Mouse (Mus musculus) cortical plate, adult 2 months (tissue): ENCODE results near the gene Tmem176b. TPM values are rescaled to one million over a fixed set of nuclear protein-coding genes. Genes with fewer than 3 reads are reported as not detected.
A peak's percentile ranks its signal among the peaks of the same experiment; 100 is the strongest.

ENCODE experiments used
- H3K27ac ChIP-seq: fragments of 200-500 bp; 2 replicates; pipeline ENCODE4 v1.5.1; 2012; ENCODE audit warnings: low read length, control low read depth, inconsistent platforms; ENCODE audit not compliant: insufficient read depth
- H3K4me1 ChIP-seq: fragments of 200-500 bp; 2 replicates; pipeline ENCODE4 v1.6.1; 2011; ENCODE audit warnings: low read length; ENCODE audit not compliant: control insufficient read depth, insufficient read depth
- H3K4me3 ChIP-seq: fragments of 200-500 bp; 2 replicates; pipeline ENCODE4 v1.5.1; 2011; ENCODE audit warnings: mild to moderate bottlenecking, low read length, control low read depth; ENCODE audit not compliant: insufficient read depth
- CTCF ChIP-seq: fragments of 200-500 bp; IDR thresholded peaks from 2 replicates; pipeline ENCODE4 v1.5.1; 2011; ENCODE audit warnings: mild to moderate bottlenecking, control low read depth, low read length; ENCODE audit not compliant: insufficient read depth; ENCODE audit errors: extremely low read depth
- POLR2A ChIP-seq: fragments of 200-500 bp; IDR thresholded peaks from 2 replicates; pipeline ENCODE4 v1.6.1; 2011; ENCODE audit warnings: mild to moderate bottlenecking, low read length, control low read depth; ENCODE audit not compliant: insufficient read depth; ENCODE audit errors: extremely low read depth
- polyA plus RNA-seq: library from polyadenylated mRNA; depleted of rRNA; stranded (reverse); fragments of >200 nt; gene quantifications from 2 replicates; pipeline ENCODE4 v1.2.3, GENCODE M21; 2012

Tmem176b gene
- polyA plus RNA-seq, 1 experiment, result 76.3 TPM

- Histone ChIP-seq H3K27ac (no peak overlapping the region), H3K4me3 (no peak overlapping the region), H3K4me1 (no peaks in the 10 kb centered on the region)
- TF ChIP-seq CTCF (no peak), POLR2A (no peak)
Observed at GRCm38 (mm10) chr6:48864723-48865122, 23.4 kb upstream of the Tmem176b start.

- no peaks in the 10 kb centered on the region for H3K4me1 ChIP-seq
- no peak overlapping the region for H3K4me3 ChIP-seq
- H3K27ac ChIP-seq, result no peak overlapping the region
- TF ChIP-seq CTCF, result no peak
Observed at GRCm38 (mm10) chr6:48864181-48864580, 22.9 kb upstream of the Tmem176b start.

DNA sequence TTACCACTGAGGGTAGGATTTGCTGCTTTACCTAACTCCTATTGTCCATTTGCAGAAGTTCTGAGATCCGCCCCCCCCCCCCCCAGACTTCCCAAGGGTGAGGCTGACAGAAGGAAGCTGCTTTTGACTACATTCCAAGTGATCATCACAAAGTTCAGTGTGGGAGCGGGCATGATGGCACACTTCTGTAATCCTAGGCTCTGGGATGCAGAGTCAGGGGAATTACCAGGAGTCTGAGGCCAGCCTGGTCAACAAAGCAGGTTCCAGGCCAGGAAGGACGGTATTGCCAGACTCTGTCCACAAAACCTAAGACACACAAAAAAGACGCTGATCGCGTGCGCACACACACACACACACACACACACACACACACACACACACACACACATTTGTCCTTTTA, 22.2 kb upstream of the Tmem176b start:
- no peaks in the 10 kb centered on the region for H3K4me1 ChIP-seq
- no peak overlapping the region for H3K27ac ChIP-seq
- TF ChIP-seq CTCF (no peak), POLR2A (no peak)
- H3K4me3 ChIP-seq, result no peak overlapping the region

DNA sequence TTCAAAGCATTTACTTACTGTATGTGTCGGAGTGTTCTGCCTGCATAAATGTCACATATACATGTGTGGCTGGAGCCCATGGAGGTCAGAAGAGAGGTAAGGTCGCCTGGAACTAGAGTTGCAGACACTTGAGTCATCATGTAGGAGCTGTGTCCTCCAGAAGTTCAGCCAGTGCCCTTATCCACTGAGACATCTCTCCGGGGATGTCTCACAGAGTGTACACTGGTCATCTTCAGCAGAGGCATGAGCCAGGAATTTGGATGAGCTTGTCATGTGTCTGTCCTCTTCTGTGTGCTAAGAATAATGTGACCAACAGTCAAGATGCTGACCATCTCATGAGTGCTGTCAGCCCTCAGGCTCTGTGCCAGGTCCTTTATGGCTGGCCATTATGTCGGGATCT, 21.5 kb upstream of the Tmem176b start:
- TF ChIP-seq POLR2A (no peak), CTCF (no peak)
- Histone ChIP-seq H3K4me3 (no peak overlapping the region), H3K4me1 (no peaks in the 10 kb centered on the region), H3K27ac (no peak overlapping the region)

DNA sequence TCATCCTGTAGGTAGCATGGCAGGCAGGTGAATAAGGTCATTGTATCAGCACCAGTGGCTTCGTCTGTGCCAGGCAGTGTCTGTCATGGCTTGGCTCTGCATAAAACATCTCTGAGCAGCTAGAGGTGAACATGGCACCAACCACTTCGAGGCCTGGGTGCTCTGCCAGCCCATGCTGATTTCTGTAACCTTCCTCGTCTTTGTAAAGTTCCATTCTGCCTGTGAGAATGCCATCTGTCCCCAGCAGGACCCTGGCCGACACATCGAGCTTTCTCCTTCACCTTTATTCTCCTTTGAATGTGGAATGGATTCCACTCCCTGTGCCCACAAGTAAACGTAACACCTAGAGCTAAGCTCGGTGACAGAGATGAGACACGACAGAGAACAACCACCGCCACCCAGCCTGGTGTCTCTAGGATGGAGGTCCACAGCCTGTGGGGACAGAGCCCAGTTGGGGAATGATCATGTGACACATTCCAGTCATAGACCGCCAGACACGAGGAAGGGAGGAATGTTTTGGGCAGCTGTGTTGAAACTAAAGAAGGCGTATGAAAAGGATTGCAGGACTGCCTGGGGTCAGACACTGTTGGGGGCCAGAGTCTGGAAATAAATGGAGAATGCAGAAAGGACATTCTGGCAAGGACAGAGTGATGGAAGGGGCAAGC, 20.5 kb upstream of the Tmem176b start:
- no peak overlapping the region for H3K4me3 ChIP-seq
- no peak for TF ChIP-seq POLR2A
- no peak for TF ChIP-seq CTCF
- no peak overlapping the region for H3K27ac ChIP-seq
- no peaks in the 10 kb centered on the region for H3K4me1 ChIP-seq

- no peaks in the 10 kb centered on the region for H3K4me1 ChIP-seq
- H3K4me3 ChIP-seq, result no peak overlapping the region
- no peak overlapping the region for H3K27ac ChIP-seq
- TF ChIP-seq CTCF (no peak), POLR2A (no peak)
Observed at GRCm38 (mm10) chr6:48860851-48861250, 19.6 kb upstream of the Tmem176b start.

GRCm38 (mm10) chr6:48860130-48860815, 19.0 kb upstream of the Tmem176b start:
- TF ChIP-seq CTCF (peak; percentile 69), POLR2A (no peak)
- Histone ChIP-seq H3K4me3 (no peak overlapping the region), H3K27ac (no peak overlapping the region), H3K4me1 (no peaks in the 10 kb centered on the region)

- H3K4me3 ChIP-seq, result no peak overlapping the region
- no peaks in the 10 kb centered on the region for H3K4me1 ChIP-seq
- TF ChIP-seq CTCF (peak; percentile 7; the same call in 1 of the 2 replicates), POLR2A (no peak)
- H3K27ac ChIP-seq, result no peak overlapping the region
Observed at GRCm38 (mm10) chr6:48857613-48858302, 16.5 kb upstream of the Tmem176b start.

DNA sequence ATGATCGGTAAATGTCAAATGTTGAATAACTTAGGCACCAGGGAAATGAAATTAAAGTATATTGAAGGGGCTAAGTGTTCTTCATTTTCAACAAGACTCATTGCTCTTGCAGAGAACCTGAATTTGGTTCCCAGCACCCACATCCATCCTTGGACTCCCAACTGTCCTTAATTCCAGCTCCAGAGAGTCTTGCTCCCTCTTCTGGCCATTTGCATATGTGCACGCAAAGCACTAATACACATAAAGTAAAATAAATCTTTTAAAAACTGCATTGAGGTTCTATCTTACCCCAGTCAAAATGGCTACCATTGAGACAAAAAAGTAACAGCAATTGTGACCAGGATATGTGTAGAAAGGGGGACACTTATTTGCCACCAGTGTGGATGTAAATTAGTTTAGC, 12.9 kb upstream of the Tmem176b start:
- Histone ChIP-seq H3K27ac (no peak overlapping the region), H3K4me3 (no peak overlapping the region), H3K4me1 (no peaks in the 10 kb centered on the region)
- TF ChIP-seq CTCF, result no peak
- TF ChIP-seq POLR2A, result no peak

DNA sequence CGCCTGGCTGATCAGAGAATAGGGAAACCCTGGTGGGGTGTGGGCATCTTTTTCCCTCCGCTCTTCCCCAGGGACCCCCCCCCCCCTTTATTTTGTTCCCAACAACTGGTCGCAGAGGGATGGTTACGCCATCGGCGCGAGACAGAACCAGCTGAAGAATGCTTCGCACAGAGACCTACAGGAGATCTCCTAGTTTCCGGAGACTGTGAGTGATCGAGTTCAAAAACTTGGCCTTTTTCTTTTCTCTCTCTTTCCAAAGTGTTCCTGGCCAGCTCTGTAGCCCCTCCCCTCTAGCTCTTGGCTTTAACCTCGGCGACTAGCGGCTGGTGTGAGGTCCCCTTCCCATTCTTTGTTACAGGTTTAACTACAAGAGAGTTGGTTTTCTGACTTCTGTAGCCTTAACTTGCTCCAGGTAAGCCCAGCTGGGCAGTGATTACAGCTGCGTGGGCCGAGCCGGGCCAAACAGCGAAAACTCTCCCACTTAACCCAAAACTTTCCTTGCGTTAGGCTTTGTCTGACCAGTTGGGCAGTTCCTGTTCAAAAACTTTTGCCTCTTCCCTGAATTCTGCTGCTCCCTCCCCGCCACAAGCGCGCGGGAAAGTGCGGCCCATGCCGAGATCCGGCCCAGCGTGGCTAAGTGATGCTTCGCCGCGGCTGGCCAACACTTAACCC, 10.7 kb upstream of the Tmem176b start:
- Histone ChIP-seq H3K27ac (no peak overlapping the region), H3K4me1 (no peaks in the 10 kb centered on the region), H3K4me3 (no peak overlapping the region)
- no peak for TF ChIP-seq CTCF
- TF ChIP-seq POLR2A, result no peak
